Mouse (Mus musculus) T-helper 2 cell (primary cell): ENCODE results near the gene Rnf185.

ENCODE experiments used
- in situ Hi-C: fragments of 300-600 bp; cut with MboI, MseI; formaldehyde crosslinking; loops from one replicate; pipeline ENCODE4 v1.15.1; 2025; ENCODE audit warnings: high pct_unique_total_duplicates

Rnf185 gene

GRCm38 (mm10) chr11:3444875-3445274 lies 7.3 kb downstream of the Rnf185 start:
- in situ Hi-C loops = loop anchor here (5.0 kb wide), 1 partner anchor 43 kb away; no protein-coding TSS in a partner anchor

GRCm38 (mm10) chr11:3443091-3443490 lies 9.1 kb downstream of the Rnf185 start:
- in situ Hi-C loops = loop anchor here (5.0 kb wide), 1 partner anchor 41 kb away; no protein-coding TSS in a partner anchor

- in situ Hi-C loops = loop anchor here (5.0 kb wide), 1 partner anchor 40 kb away; no protein-coding TSS in a partner anchor
Measured at GRCm38 (mm10) chr11:3442677-3443076, 9.5 kb downstream of the Rnf185 start.

GRCm38 (mm10) chr11:3441696-3442443 lies 10.3 kb downstream of the Rnf185 start:
- in situ Hi-C loops = loop anchor here (5.0 kb wide), 1 partner anchor 40 kb away; no protein-coding TSS in a partner anchor

GRCm38 (mm10) chr11:3437621-3438020 lies 14.5 kb downstream of the Rnf185 start:
- in situ Hi-C loops = no loop called here

- in situ Hi-C loops = no loop called here
Measured at GRCm38 (mm10) chr11:3433809-3434208, 18.4 kb downstream of the Rnf185 start.

GRCm38 (mm10) chr11:3431976-3432603 lies 20.1 kb downstream of the Rnf185 start:
- in situ Hi-C loops = no loop called here

GRCm38 (mm10) chr11:3431515-3431914 lies 20.6 kb downstream of the Rnf185 start:
- in situ Hi-C loops = no loop called here

- in situ Hi-C loops = no loop called here
Measured at GRCm38 (mm10) chr11:3428632-3429031, 23.5 kb downstream of the Rnf185 start.

- in situ Hi-C loops = no loop called here
Measured at GRCm38 (mm10) chr11:3427697-3428230, 24.4 kb downstream of the Rnf185 start.

- in situ Hi-C loops = no loop called here
Measured at GRCm38 (mm10) chr11:3422242-3422641, 29.9 kb downstream of the Rnf185 start.

- in situ Hi-C loops = no loop called here
Measured at GRCm38 (mm10) chr11:3418741-3419140, 33.4 kb downstream of the Rnf185 start.

GRCm38 (mm10) chr11:3417795-3418194 lies 34.4 kb downstream of the Rnf185 start:
- in situ Hi-C loops = no loop called here

- in situ Hi-C loops = no loop called here
Measured at GRCm38 (mm10) chr11:3416399-3416798, 35.8 kb downstream of the Rnf185 start.

GRCm38 (mm10) chr11:3412111-3412510 lies 40.1 kb downstream of the Rnf185 start:
- in situ Hi-C loops = no loop called here

- in situ Hi-C loops = no loop called here
Measured at GRCm38 (mm10) chr11:3408997-3409732, 43.0 kb downstream of the Rnf185 start, which contains the start of gene Limk2. Gene Limk2, minus strand, starts transcription at chr11:3409189.

- in situ Hi-C loops = no loop called here
Measured at GRCm38 (mm10) chr11:3408131-3408996, 43.8 kb downstream of the Rnf185 start.

GRCm38 (mm10) chr11:3404287-3405047 lies 47.7 kb downstream of the Rnf185 start:
- in situ Hi-C loops = loop anchor here (5.0 kb wide), 1 partner anchor 38 kb away; no protein-coding TSS in a partner anchor

GRCm38 (mm10) chr11:3403024-3403423 lies 49.1 kb downstream of the Rnf185 start:
- in situ Hi-C loops = loop anchor here (5.0 kb wide), 1 partner anchor 39 kb away; no protein-coding TSS in a partner anchor

- in situ Hi-C loops = no loop called here
Measured at GRCm38 (mm10) chr11:3398318-3398717, 53.8 kb downstream of the Rnf185 start.
